Mouse (Mus musculus) layer of hippocampus, adult 11-12 months (tissue): ENCODE data around the gene Sync.

Experiments
- DNase-seq: peaks from one replicate; pipeline ENCODE4 v3.0.0; 2022; ENCODE audit warnings: low spot score

The Sync gene

GRCm38 (mm10) chr4:129261196-129261595, 26.2 kb upstream of the Sync start, which contains the start of gene C77080:
Gene C77080, minus strand, starts transcription at chr4:129261404.
- no peak for DNase-seq

- peak; percentile 39 for DNase-seq
Observed at GRCm38 (mm10) chr4:129263225-129264021, 24.0 kb upstream of the Sync start.

GRCm38 (mm10) chr4:129266191-129266590, 21.2 kb upstream of the Sync start:
- DNase-seq, result no peak

- no peak for DNase-seq
Observed at GRCm38 (mm10) chr4:129266821-129267220, 20.6 kb upstream of the Sync start.

GRCm38 (mm10) chr4:129268698-129269097, 18.7 kb upstream of the Sync start:
- DNase-seq, result no peak

GRCm38 (mm10) chr4:129271991-129272755, 15.2 kb upstream of the Sync start:
- no peak for DNase-seq

GRCm38 (mm10) chr4:129272756-129273046, 14.7 kb upstream of the Sync start:
- no peak for DNase-seq

- DNase-seq, result peak; percentile 97
Observed at GRCm38 (mm10) chr4:129276453-129276865, 11.0 kb upstream of the Sync start.

GRCm38 (mm10) chr4:129282786-129283185, 4.6 kb upstream of the Sync start:
- no peak for DNase-seq

- no peak for DNase-seq
Observed at GRCm38 (mm10) chr4:129283226-129283625, 4.2 kb upstream of the Sync start.

GRCm38 (mm10) chr4:129284685-129285084, 2.7 kb upstream of the Sync start:
- no peak for DNase-seq

GRCm38 (mm10) chr4:129286001-129286682, 1.3 kb upstream of the Sync start:
- no peak for DNase-seq

GRCm38 (mm10) chr4:129286683-129287471, 540 bp upstream of the Sync start:
- no peak for DNase-seq

- no peak for DNase-seq
Observed at GRCm38 (mm10) chr4:129288067-129288466, 650 bp downstream of the Sync start.

- DNase-seq, result no peak
Observed at GRCm38 (mm10) chr4:129289671-129290070, 2.3 kb downstream of the Sync start.

GRCm38 (mm10) chr4:129292831-129293230, 5.4 kb downstream of the Sync start:
- DNase-seq, result no peak

- no peak for DNase-seq
Observed at GRCm38 (mm10) chr4:129293702-129294101, 6.3 kb downstream of the Sync start.

GRCm38 (mm10) chr4:129295188-129295587, 7.8 kb downstream of the Sync start:
- no peak for DNase-seq

- no peak for DNase-seq
Observed at GRCm38 (mm10) chr4:129296066-129296465, 8.6 kb downstream of the Sync start.

- DNase-seq, result no peak
Observed at GRCm38 (mm10) chr4:129297724-129298123, 10.3 kb downstream of the Sync start.

- no peak for DNase-seq
Observed at GRCm38 (mm10) chr4:129299121-129299520, 11.7 kb downstream of the Sync start.

GRCm38 (mm10) chr4:129303401-129303800, 16.0 kb downstream of the Sync start:
- DNase-seq, result no peak
